Mouse (Mus musculus): ENCODE results near the gene Lims1. TPM values are rescaled to one million over a fixed set of nuclear protein-coding genes. Genes with fewer than 3 reads are reported as not detected.

Lims1 gene
- total and polyA plus RNA-seq, 2 experiments from 2014 or later = 177 to 232 TPM

DNA sequence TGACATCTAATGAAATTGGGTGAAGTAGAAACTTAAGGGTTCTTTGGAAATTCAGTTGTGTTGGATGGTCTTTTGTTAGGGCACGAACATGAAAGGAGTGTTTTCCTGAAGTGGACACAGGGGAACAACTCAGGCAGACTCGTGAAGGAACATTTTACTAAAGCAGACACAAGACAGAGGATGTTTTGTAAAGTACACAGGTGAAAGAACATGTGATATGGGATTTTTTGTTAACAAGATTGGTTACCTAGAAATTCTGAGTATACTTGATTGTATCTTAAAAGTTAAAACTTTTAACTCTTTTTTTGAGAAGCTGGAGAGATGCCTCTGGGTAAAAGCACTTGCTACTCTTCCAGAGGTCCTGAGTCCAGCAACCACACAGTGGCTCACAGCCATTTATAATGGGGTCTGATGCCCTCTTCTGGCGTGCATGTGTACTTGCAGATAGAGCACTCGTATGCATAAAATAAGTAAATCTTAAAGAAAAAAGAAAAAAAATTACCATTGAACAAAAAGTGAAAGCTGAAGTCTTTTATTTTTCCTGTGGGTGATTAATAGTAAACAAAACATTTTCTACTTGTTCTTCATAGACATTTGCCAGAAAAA is 54.4 kb downstream of the Lims1 start:
- H3K4me2 ChIP-seq (ENCODE audit: low read depth, low read length) = no peak overlapping the region
- H3K9me3 ChIP-seq (replicated peaks; ENCODE audit: control insufficient read depth, low read length) = no peaks in the 10 kb centered on the region
- DNase-seq (ENCODE audit: low spot score) = peak; percentile 70
- no peak overlapping the region for H3K9ac ChIP-seq (replicated peaks; ENCODE audit: low read depth, low read length)
- 27% methylated on average over 4 of the region's 4 CpGs for whole genome bisulfite sequencing
- no peaks in the 10 kb centered on the region for H3K27me3 ChIP-seq (ENCODE audit: control insufficient read depth, insufficient read depth, low read length)
- H3K4me1 ChIP-seq (ENCODE audit: control insufficient read depth, insufficient read depth) = peaks cover 13% of the 10 kb centered on the region
- H3K4me3 ChIP-seq (ENCODE audit: low read depth, low read length) = no peak overlapping the region
- ATAC-seq (ENCODE audit: insufficient read depth, low read depth) = peak; percentile 76
- TF ChIP-seq CTCF (IDR thresholded peaks at IDR 0.05; ENCODE audit: low read depth) (peak; percentile 71), EP300 (IDR thresholded peaks at IDR 0.05; ENCODE audit: low read depth) (no peak)
- no peaks in the 10 kb centered on the region for H3K36me3 ChIP-seq (replicated peaks; ENCODE audit: control insufficient read depth, insufficient read depth, low read length)
- no peak overlapping the region for H3K27ac ChIP-seq (ENCODE audit: low read depth)

DNA sequence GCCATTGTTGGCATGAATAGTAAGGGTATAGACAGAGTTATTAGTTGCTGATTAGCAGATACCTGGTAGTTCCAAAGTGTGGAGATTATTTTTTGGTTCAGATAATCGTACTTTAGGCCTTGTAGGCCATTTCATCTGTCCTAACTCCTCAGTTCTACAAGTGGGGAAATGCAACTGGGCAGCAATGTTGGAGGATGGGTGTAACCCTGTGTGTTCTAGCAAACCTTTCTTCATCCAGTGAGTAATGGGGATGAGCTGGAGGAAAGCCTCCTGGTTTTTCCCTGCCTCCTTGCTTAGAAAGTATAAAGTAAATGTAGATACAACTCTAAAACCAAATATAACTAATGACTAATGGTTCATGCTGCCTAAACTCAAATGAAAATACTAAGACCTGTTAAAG is 55.1 kb downstream of the Lims1 start:
- DNase-seq (ENCODE audit: low spot score) = no peak
- Histone ChIP-seq H3K9ac (replicated peaks; ENCODE audit: low read depth, low read length) (0 out of 2 replicates have a peak overlapping the region, but pooled peaks have one; percentile 20), H3K4me3 (ENCODE audit: low read depth, low read length) (no peak overlapping the region), H3K9me3 (replicated peaks; ENCODE audit: control insufficient read depth, low read length) (no peaks in the 10 kb centered on the region), H3K27me3 (ENCODE audit: control insufficient read depth, insufficient read depth, low read length) (no peaks in the 10 kb centered on the region), H3K4me1 (ENCODE audit: control insufficient read depth, insufficient read depth) (peaks cover 17% of the 10 kb centered on the region), H3K4me2 (ENCODE audit: low read depth, low read length) (no peak overlapping the region), H3K36me3 (replicated peaks; ENCODE audit: control insufficient read depth, insufficient read depth, low read length) (no peaks in the 10 kb centered on the region), H3K27ac (ENCODE audit: low read depth) (0 out of 2 replicates have a peak overlapping the region, but pooled peaks have one; percentile 7)
- no peak for TF ChIP-seq EP300 (IDR thresholded peaks at IDR 0.05; ENCODE audit: low read depth)
- no peak for TF ChIP-seq CTCF (IDR thresholded peaks at IDR 0.05; ENCODE audit: low read depth)
- ATAC-seq (ENCODE audit: insufficient read depth, low read depth) = no peak
- 45% methylated on average over 1 of the region's 1 CpGs for WGBS

DNA sequence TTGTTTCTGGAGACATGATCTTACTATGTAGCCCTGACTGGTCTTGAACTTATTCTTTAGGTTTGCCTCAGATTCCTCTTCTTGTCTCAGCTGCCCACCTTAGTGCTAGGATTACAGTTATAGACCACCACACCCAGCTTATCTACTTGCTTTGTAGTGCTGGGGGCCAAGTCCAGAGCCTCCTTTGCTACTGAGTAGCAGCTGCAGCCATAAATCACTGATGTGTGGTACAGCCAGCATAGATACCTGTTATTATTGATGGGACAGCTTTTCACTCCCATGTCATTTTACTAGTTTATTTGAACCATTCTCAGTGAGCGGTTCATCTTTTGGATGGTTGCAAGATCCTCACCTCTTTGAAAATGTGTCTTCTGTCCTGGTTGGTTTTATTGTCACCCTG is 56.4 kb downstream of the Lims1 start:
- WGBS = 97% methylated on average over 1 of the region's 1 CpGs

DNA sequence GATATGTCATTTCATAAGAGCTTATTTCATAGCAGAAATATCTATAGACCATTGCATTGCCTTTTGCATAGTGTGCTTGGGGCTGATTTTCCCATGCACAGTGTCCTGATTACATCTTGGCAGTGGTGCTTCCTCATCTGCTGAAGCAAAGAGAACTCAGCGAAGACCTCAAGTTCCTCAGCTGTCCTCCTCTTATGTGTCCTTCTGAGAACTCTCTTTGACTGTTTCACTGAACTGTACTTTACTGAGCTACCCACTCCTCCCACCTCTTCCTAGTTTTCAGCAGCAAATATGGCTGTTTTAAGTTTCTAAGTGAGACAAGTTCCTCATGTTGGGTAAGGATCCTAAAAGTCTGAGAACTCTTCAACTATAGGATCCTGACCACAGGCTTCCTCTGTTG is 58.6 kb downstream of the Lims1 start:
- no peak overlapping the region for H3K4me3 ChIP-seq (ENCODE audit: low read depth, low read length)
- 73% methylated on average over 1 of the region's 1 CpGs for WGBS
- H3K4me2 ChIP-seq (ENCODE audit: low read depth, low read length) = no peak overlapping the region
- no peak for DNase-seq (ENCODE audit: low spot score)
- no peak for TF ChIP-seq EP300 (IDR thresholded peaks at IDR 0.05; ENCODE audit: low read depth)
- TF ChIP-seq CTCF (IDR thresholded peaks at IDR 0.05; ENCODE audit: low read depth) = no peak
- ATAC-seq (ENCODE audit: insufficient read depth, low read depth) = no peak
- peak overlapping the region; percentile 92 for H3K27ac ChIP-seq (ENCODE audit: low read depth)
- peaks cover 34% of the 10 kb centered on the region for H3K4me1 ChIP-seq (ENCODE audit: control insufficient read depth, insufficient read depth)
- no peaks in the 10 kb centered on the region for H3K9me3 ChIP-seq (replicated peaks; ENCODE audit: control insufficient read depth, low read length)
- H3K9ac ChIP-seq (replicated peaks; ENCODE audit: low read depth, low read length) = no peak overlapping the region
- H3K36me3 ChIP-seq (replicated peaks; ENCODE audit: control insufficient read depth, insufficient read depth, low read length) = no peaks in the 10 kb centered on the region
- no peaks in the 10 kb centered on the region for H3K27me3 ChIP-seq (ENCODE audit: control insufficient read depth, insufficient read depth, low read length)

More for the DNA sequence above, 56.4 kb downstream of the Lims1 start:
- Histone ChIP-seq H3K27me3 (ENCODE audit: control insufficient read depth, insufficient read depth, low read length) (no peaks in the 10 kb centered on the region), H3K4me2 (ENCODE audit: low read depth, low read length) (no peak overlapping the region), H3K27ac (ENCODE audit: low read depth) (no peak overlapping the region), H3K4me3 (ENCODE audit: low read depth, low read length) (no peak overlapping the region), H3K9me3 (replicated peaks; ENCODE audit: control insufficient read depth, low read length) (no peaks in the 10 kb centered on the region), H3K9ac (replicated peaks; ENCODE audit: low read depth, low read length) (no peak overlapping the region), H3K36me3 (replicated peaks; ENCODE audit: control insufficient read depth, insufficient read depth, low read length) (no peaks in the 10 kb centered on the region), H3K4me1 (ENCODE audit: control insufficient read depth, insufficient read depth) (peaks cover 30% of the 10 kb centered on the region)
- ATAC-seq (ENCODE audit: insufficient read depth, low read depth) = no peak
- TF ChIP-seq EP300 (IDR thresholded peaks at IDR 0.05; ENCODE audit: low read depth) (no peak), CTCF (IDR thresholded peaks at IDR 0.05; ENCODE audit: low read depth) (no peak)
- DNase-seq (ENCODE audit: low spot score) = no peak

DNA sequence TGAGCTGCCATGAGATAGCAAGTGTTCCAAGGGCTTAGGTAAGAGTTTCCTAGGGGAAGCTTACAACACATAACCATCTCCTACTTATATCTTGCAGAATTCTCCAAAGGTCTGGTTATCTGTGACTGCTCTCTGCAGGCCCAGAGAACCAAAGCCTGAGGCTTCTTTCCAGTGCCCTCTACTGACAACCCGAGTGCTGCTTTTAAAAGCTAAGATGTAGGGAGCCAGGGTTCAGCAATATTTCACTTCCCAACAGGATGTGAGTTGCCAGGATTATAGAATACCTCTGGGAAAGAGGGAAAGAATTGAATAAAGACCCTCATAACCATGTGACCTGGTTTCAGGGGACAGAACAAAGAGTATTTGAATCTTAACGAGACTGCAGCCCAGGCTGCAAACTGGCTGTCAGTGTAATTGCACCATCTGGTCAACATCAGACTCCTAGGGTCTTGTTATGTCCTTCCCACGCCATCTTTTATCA is 59.4 kb downstream of the Lims1 start:
- no peaks in the 10 kb centered on the region for H3K36me3 ChIP-seq (replicated peaks; ENCODE audit: control insufficient read depth, insufficient read depth, low read length)
- H3K4me3 ChIP-seq (ENCODE audit: low read depth, low read length) = no peak overlapping the region
- DNase-seq (ENCODE audit: low spot score) (peak; percentile 40), ATAC-seq (ENCODE audit: insufficient read depth, low read depth) (peak; percentile 59)
- peaks cover 34% of the 10 kb centered on the region for H3K4me1 ChIP-seq (ENCODE audit: control insufficient read depth, insufficient read depth)
- no peak for TF ChIP-seq CTCF (IDR thresholded peaks at IDR 0.05; ENCODE audit: low read depth)
- TF ChIP-seq EP300 (IDR thresholded peaks at IDR 0.05; ENCODE audit: low read depth) = no peak
- WGBS = 3% methylated on average over 3 of the region's 3 CpGs
- H3K9me3 ChIP-seq (replicated peaks; ENCODE audit: control insufficient read depth, low read length) = no peaks in the 10 kb centered on the region
- no peaks in the 10 kb centered on the region for H3K27me3 ChIP-seq (ENCODE audit: control insufficient read depth, insufficient read depth, low read length)
- H3K4me2 ChIP-seq (ENCODE audit: low read depth, low read length) = peak overlapping the region; percentile 30; the same call in 1 of the 2 replicates
- peak overlapping the region; percentile 92 for H3K27ac ChIP-seq (ENCODE audit: low read depth)
- H3K9ac ChIP-seq (replicated peaks; ENCODE audit: low read depth, low read length) = no peak overlapping the region

DNA sequence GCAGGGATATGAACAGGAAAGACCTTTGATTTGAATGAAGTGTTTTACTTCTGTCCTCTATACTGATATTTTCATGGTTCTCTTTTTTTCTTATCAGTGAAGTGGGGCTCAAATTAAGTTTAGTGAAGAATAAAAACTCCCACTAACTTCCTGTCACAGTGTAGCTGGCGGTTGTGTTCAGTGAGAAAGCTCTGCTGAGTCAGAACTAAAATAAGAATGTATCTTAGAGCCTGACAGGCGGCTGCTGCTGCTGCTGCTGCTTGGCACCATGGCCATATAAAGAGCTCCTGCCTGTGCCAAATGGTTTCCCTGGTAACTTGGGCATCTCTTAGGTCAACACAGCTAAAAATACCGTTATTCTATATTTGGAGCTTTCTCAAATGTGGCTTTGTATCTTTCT is 60.0 kb downstream of the Lims1 start:
- Histone ChIP-seq H3K9ac (replicated peaks; ENCODE audit: low read depth, low read length) (no peak overlapping the region), H3K4me1 (ENCODE audit: control insufficient read depth, insufficient read depth) (peaks cover 33% of the 10 kb centered on the region), H3K27ac (ENCODE audit: low read depth) (peak overlapping the region; percentile 92), H3K36me3 (replicated peaks; ENCODE audit: control insufficient read depth, insufficient read depth, low read length) (no peaks in the 10 kb centered on the region), H3K27me3 (ENCODE audit: control insufficient read depth, insufficient read depth, low read length) (no peaks in the 10 kb centered on the region), H3K4me2 (ENCODE audit: low read depth, low read length) (peak overlapping the region; percentile 30; the same call in 1 of the 2 replicates), H3K4me3 (ENCODE audit: low read depth, low read length) (no peak overlapping the region), H3K9me3 (replicated peaks; ENCODE audit: control insufficient read depth, low read length) (no peaks in the 10 kb centered on the region)
- TF ChIP-seq EP300 (IDR thresholded peaks at IDR 0.05; ENCODE audit: low read depth) = no peak
- TF ChIP-seq CTCF (IDR thresholded peaks at IDR 0.05; ENCODE audit: low read depth) = no peak
- DNase-seq (ENCODE audit: low spot score) = peak; percentile 94
- peak; percentile 88 for ATAC-seq (ENCODE audit: insufficient read depth, low read depth)
- under 1% methylated on average over 3 of the region's 3 CpGs for WGBS

All from heart, postnatal 0 days (tissue).